Mouse (Mus musculus): Measurements from ENCODE around the gene Ccdc51.

DNA sequence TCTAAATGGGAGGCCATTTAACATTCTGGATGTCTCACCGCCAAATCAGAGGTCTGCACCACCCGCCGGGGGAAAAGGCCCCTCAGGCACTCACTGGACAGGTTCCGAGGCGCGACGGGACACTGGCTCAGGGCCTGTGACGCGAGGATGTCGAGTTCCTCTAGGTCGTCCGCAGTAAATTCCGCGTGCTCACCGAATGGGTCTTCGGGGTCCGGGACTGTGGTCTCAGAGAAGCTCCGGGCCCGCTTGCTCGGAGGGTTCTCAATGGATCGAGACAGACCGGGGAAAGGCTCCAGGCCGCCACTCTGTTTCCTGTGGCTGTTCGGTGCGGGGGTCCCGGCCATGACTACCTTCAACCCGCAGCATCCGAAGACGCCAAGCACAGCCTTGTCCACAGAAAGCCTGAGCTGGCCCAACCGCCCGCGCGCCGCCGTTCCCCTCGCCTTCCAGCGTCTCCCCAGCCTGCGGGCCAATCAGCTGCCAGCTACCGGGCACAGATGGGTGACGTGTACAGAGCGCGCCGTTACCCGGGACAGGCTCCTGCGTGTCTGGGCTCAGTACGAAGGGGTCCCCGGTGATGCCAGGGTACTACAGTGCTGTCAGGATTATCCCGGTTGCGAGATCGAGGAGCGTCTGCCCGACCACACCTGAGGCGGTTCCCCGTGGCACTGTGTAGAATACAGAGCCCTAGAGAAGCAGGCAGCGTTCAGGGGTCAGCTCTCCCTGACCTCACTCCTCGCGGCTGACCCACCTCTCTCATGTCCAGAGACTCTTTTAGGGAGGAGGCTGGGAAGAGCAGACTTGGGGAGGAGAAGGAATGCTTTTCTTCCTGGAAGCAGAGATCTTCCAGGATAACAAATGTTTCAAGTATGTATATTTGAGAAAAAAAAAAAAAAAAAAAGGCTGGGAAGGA lies 8.4 kb upstream of the Ccdc51 start, which contains the start of gene Atrip:
- TF ChIP-seq CTCF (IDR thresholded peaks at IDR 0.05; ENCODE audit: low read depth, low read length) (no peak), POLR2A (IDR thresholded peaks at IDR 0.05; ENCODE audit: borderline replicate concordance, low read depth, low read length) (no peak)

Measured in bone marrow macrophage, adult 2 months (primary cell).